Mouse (Mus musculus): ENCODE measurements at regions not wholly inside any gene's neighbourhood (a gene's known extent, or its start where the extent isn't known, plus 50 kb on each side); places are given as distances from the start of the nearest gene placed in this dataset.

GRCm38 (mm10) chr11:84725936-84726613 is 93.2 kb downstream of the Mrm1 start:
- H3K4me1 ChIP-seq (ENCODE audit: control insufficient read depth, insufficient read depth, low read length): no peaks in the 10 kb centered on the region
- H3K4me3 ChIP-seq (ENCODE audit: insufficient read depth, low read length): no peak overlapping the region
- no peak overlapping the region for H3K27ac ChIP-seq (ENCODE audit: insufficient read depth, low read depth, low read length)
- TF ChIP-seq POLR2A (IDR thresholded peaks at IDR 0.05; ENCODE audit: borderline replicate concordance, low read depth, low read length) (no peak), CTCF (IDR thresholded peaks at IDR 0.05; ENCODE audit: low read depth, low read length) (no peak)

- no peaks in the 10 kb centered on the region for H3K4me1 ChIP-seq (ENCODE audit: control insufficient read depth, insufficient read depth, low read length)
- no peak overlapping the region for H3K4me3 ChIP-seq (ENCODE audit: insufficient read depth, low read length)
- no peak overlapping the region for H3K27ac ChIP-seq (ENCODE audit: insufficient read depth, low read depth, low read length)
- TF ChIP-seq POLR2A (IDR thresholded peaks at IDR 0.05; ENCODE audit: borderline replicate concordance, low read depth, low read length): no peak
- TF ChIP-seq CTCF (IDR thresholded peaks at IDR 0.05; ENCODE audit: low read depth, low read length): no peak
Observed at GRCm38 (mm10) chr11:84725177-84725792, 94.0 kb downstream of the Mrm1 start.

- no peak overlapping the region for H3K4me3 ChIP-seq (ENCODE audit: insufficient read depth, low read length)
- no peak overlapping the region for H3K27ac ChIP-seq (ENCODE audit: insufficient read depth, low read depth, low read length)
- H3K4me1 ChIP-seq (ENCODE audit: control insufficient read depth, insufficient read depth, low read length): no peaks in the 10 kb centered on the region
- TF ChIP-seq POLR2A (IDR thresholded peaks at IDR 0.05; ENCODE audit: borderline replicate concordance, low read depth, low read length) (no peak), CTCF (IDR thresholded peaks at IDR 0.05; ENCODE audit: low read depth, low read length) (no peak)
Observed at GRCm38 (mm10) chr11:84724080-84724479, 95.2 kb downstream of the Mrm1 start.

GRCm38 (mm10) chr11:84722658-84723201 is 96.6 kb downstream of the Mrm1 start:
- Histone ChIP-seq H3K27ac (ENCODE audit: insufficient read depth, low read depth, low read length) (no peak overlapping the region), H3K4me3 (ENCODE audit: insufficient read depth, low read length) (no peak overlapping the region), H3K4me1 (ENCODE audit: control insufficient read depth, insufficient read depth, low read length) (no peaks in the 10 kb centered on the region)
- no peak for TF ChIP-seq CTCF (IDR thresholded peaks at IDR 0.05; ENCODE audit: low read depth, low read length)
- no peak for TF ChIP-seq POLR2A (IDR thresholded peaks at IDR 0.05; ENCODE audit: borderline replicate concordance, low read depth, low read length)

GRCm38 (mm10) chr11:84721979-84722378 is 97.3 kb downstream of the Mrm1 start:
- TF ChIP-seq POLR2A (IDR thresholded peaks at IDR 0.05; ENCODE audit: borderline replicate concordance, low read depth, low read length) (no peak), CTCF (IDR thresholded peaks at IDR 0.05; ENCODE audit: low read depth, low read length) (0 out of 2 replicates have a peak, but pooled peaks have one; percentile 24)
- Histone ChIP-seq H3K4me3 (ENCODE audit: insufficient read depth, low read length) (no peak overlapping the region), H3K4me1 (ENCODE audit: control insufficient read depth, insufficient read depth, low read length) (no peaks in the 10 kb centered on the region), H3K27ac (ENCODE audit: insufficient read depth, low read depth, low read length) (no peak overlapping the region)

- TF ChIP-seq POLR2A (IDR thresholded peaks at IDR 0.05; ENCODE audit: borderline replicate concordance, low read depth, low read length) (no peak), CTCF (IDR thresholded peaks at IDR 0.05; ENCODE audit: low read depth, low read length) (no peak)
- H3K27ac ChIP-seq (ENCODE audit: insufficient read depth, low read depth, low read length): no peak overlapping the region
- H3K4me1 ChIP-seq (ENCODE audit: control insufficient read depth, insufficient read depth, low read length): no peaks in the 10 kb centered on the region
- H3K4me3 ChIP-seq (ENCODE audit: insufficient read depth, low read length): no peak overlapping the region
Observed at GRCm38 (mm10) chr11:84721150-84721549, 98.2 kb downstream of the Mrm1 start.

GRCm38 (mm10) chr11:84719781-84720180 is 99.5 kb downstream of the Mrm1 start:
- Histone ChIP-seq H3K4me3 (ENCODE audit: insufficient read depth, low read length) (no peak overlapping the region), H3K27ac (ENCODE audit: insufficient read depth, low read depth, low read length) (no peak overlapping the region), H3K4me1 (ENCODE audit: control insufficient read depth, insufficient read depth, low read length) (no peaks in the 10 kb centered on the region)
- no peak for TF ChIP-seq CTCF (IDR thresholded peaks at IDR 0.05; ENCODE audit: low read depth, low read length)
- TF ChIP-seq POLR2A (IDR thresholded peaks at IDR 0.05; ENCODE audit: borderline replicate concordance, low read depth, low read length): no peak

GRCm38 (mm10) chr11:84712731-84713130 is 106.6 kb downstream of the Mrm1 start:
- no peak overlapping the region for H3K27ac ChIP-seq (ENCODE audit: insufficient read depth, low read depth, low read length)
- TF ChIP-seq POLR2A (IDR thresholded peaks at IDR 0.05; ENCODE audit: borderline replicate concordance, low read depth, low read length): no peak
- TF ChIP-seq CTCF (IDR thresholded peaks at IDR 0.05; ENCODE audit: low read depth, low read length): no peak
- H3K4me3 ChIP-seq (ENCODE audit: insufficient read depth, low read length): no peak overlapping the region
- 0 out of 2 replicates have a peak, but pooled peaks cover 1% of the 10 kb centered on the region for H3K4me1 ChIP-seq (ENCODE audit: control insufficient read depth, insufficient read depth, low read length)

- no peak overlapping the region for H3K27ac ChIP-seq (ENCODE audit: insufficient read depth, low read depth, low read length)
- 0 out of 2 replicates have a peak, but pooled peaks cover 2% of the 10 kb centered on the region for H3K4me1 ChIP-seq (ENCODE audit: control insufficient read depth, insufficient read depth, low read length)
- TF ChIP-seq POLR2A (IDR thresholded peaks at IDR 0.05; ENCODE audit: borderline replicate concordance, low read depth, low read length): no peak
- no peak for TF ChIP-seq CTCF (IDR thresholded peaks at IDR 0.05; ENCODE audit: low read depth, low read length)
- H3K4me3 ChIP-seq (ENCODE audit: insufficient read depth, low read length): no peak overlapping the region
Observed at GRCm38 (mm10) chr11:84711886-84712285, 107.4 kb downstream of the Mrm1 start.

- Histone ChIP-seq H3K4me3 (ENCODE audit: insufficient read depth, low read length) (no peak overlapping the region), H3K4me1 (ENCODE audit: control insufficient read depth, insufficient read depth, low read length) (0 out of 2 replicates have a peak, but pooled peaks cover 2% of the 10 kb centered on the region), H3K27ac (ENCODE audit: insufficient read depth, low read depth, low read length) (no peak overlapping the region)
- no peak for TF ChIP-seq POLR2A (IDR thresholded peaks at IDR 0.05; ENCODE audit: borderline replicate concordance, low read depth, low read length)
- TF ChIP-seq CTCF (IDR thresholded peaks at IDR 0.05; ENCODE audit: low read depth, low read length): no peak
Observed at GRCm38 (mm10) chr11:84708222-84708730, 111.0 kb downstream of the Mrm1 start.
